Mouse (Mus musculus) limb, embryonic 14.5 days (tissue): Measurements from ENCODE around the gene Safb2. TPM values are rescaled to one million over a fixed set of nuclear protein-coding genes. Genes with fewer than 3 reads are reported as not detected.
A peak's percentile ranks its signal among the peaks of the same experiment; 100 is the strongest.

ENCODE experiments used
- ATAC-seq: fragments of 200-750 bp; cut with Nextera tagmentation; 2 replicates; pipeline ENCODE4 v1.8.0; 2017; ENCODE audit warnings: low read depth, moderate number of reproducible peaks, moderate TSS enrichment; ENCODE audit not compliant: low FRiP score
- DNase-seq: peaks from one replicate; pipeline ENCODE4 v3.0.0-alpha.2; 2015; ENCODE audit warnings: low spot score
- H3K27ac ChIP-seq: fragments of 300-500 bp; sonication (generic); replicated peaks from 2 replicates; pipeline ENCODE4 v1.5.1; 2014; ENCODE audit warnings: low read depth, mild to moderate bottlenecking, low read length, moderate library complexity, mixed read lengths
- H3K27me3 ChIP-seq: fragments of 300-500 bp; sonication (generic); 2 replicates; pipeline ENCODE4 v1.6.1; 2014; ENCODE audit warnings: low read length, mixed read lengths; ENCODE audit not compliant: control insufficient read depth, insufficient read depth
- H3K36me3 ChIP-seq: fragments of 300-500 bp; sonication (generic); 2 replicates; pipeline ENCODE4 v1.6.1; 2014; ENCODE audit warnings: mild to moderate bottlenecking, low read length, moderate library complexity, mixed read lengths; ENCODE audit not compliant: control insufficient read depth, insufficient read depth
- H3K4me1 ChIP-seq: fragments of 300-500 bp; sonication (generic); 2 replicates; pipeline ENCODE4 v1.6.1; 2014; ENCODE audit warnings: antibody characterized with exemption, low read length, mixed read lengths; ENCODE audit not compliant: control insufficient read depth, insufficient read depth
- H3K4me2 ChIP-seq: fragments of 300-500 bp; sonication (generic); replicated peaks from 2 replicates; pipeline ENCODE4 v1.6.1; 2014; ENCODE audit warnings: low read depth, mild to moderate bottlenecking, low read length, moderate library complexity; ENCODE audit not compliant: severe bottlenecking
- H3K4me3 ChIP-seq: fragments of 300-500 bp; sonication (generic); replicated peaks from 2 replicates; pipeline ENCODE4 v1.5.1; 2014; ENCODE audit warnings: low read length
- H3K9ac ChIP-seq: fragments of 300-500 bp; sonication (generic); 2 replicates; pipeline ENCODE4 v1.6.1; 2014; ENCODE audit warnings: mild to moderate bottlenecking, low read depth, low read length, moderate library complexity; ENCODE audit not compliant: severe bottlenecking
- H3K9me3 ChIP-seq: fragments of 300-500 bp; sonication (generic); 2 replicates; pipeline ENCODE4 v1.6.1; 2016; ENCODE audit warnings: low read length; ENCODE audit not compliant: control insufficient read depth
- POLR2A ChIP-seq: fragments of 200-500 bp; IDR thresholded peaks from 2 replicates; pipeline ENCODE4 v1.8.0; 2012; ENCODE audit warnings: inconsistent platforms, mild to moderate bottlenecking, moderate library complexity, borderline replicate concordance; ENCODE audit not compliant: insufficient read depth, insufficient read length; ENCODE audit errors: extremely low read depth
- WGBS: fragments of 180-500 bp; shearing (Covaris S2); extraction: QIAGEN DNeasy Blood & Tissue Kit; methylation state at CpG from one replicate; pipeline ENCODE4 v1.1.7; 2014; 5-methylcytosine and 5-hydroxymethylcytosine counted together
- polyA plus RNA-seq, 2 experiments: library from polyadenylated mRNA; depleted of rRNA in 1 of 2; stranded (reverse) in 1 of 2; unstranded in 1 of 2; fragments of >200 nt; fragmentation: Nextera tagmentation in 1 of 2; extraction: Ambion mirVana in 1 of 2; gene quantifications; 2 replicates each; pipeline versions ENCODE4 v1.2.1 to v1.2.3; 2012 to 2014

Safb2 gene
- polyA plus RNA-seq, 2 experiments: 52.1 to 133 TPM

- no peak overlapping the region for H3K4me3 ChIP-seq
Measured at GRCm38 (mm10) chr17:56603186-56604069, 19.0 kb upstream of the Safb2 start.

DNA sequence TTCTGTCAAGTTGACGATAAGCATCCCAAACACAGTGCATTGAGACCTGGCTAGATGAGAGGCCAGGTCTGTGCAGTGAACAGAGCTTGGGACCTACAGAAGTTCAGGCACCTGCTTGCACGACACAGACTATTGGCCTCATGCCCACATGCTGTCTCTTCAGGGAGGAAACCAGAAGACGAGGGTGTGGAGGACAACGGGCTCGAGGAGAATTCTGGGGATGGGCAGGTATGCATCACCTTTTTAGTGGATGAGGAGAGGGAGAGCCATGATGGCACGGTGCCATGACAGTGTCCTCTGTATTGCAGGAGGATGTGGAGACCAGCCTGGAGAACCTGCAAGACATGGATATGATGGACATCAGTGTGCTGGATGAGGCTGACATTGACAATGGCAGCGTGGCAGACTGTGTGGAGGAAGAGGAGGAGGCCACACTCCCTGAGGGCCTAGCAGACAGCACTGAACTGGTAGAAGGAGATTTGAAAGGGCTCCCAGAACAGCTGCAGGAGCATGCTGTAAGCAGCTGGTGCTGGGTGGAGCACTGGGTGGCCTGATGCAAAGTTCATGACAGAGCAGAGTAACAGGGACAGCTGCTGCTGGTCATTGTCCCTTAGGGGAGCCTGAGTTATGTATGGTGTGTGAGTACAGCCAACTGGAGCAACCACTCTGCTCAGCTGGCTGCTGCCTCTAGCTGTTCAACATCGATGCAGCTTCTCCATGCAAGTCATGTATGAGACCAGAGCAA is 9.3 kb upstream of the Safb2 start:
- Histone ChIP-seq H3K27me3 (no peaks in the 10 kb centered on the region), H3K9me3 (no peaks in the 10 kb centered on the region), H3K4me3 (no peak overlapping the region), H3K36me3 (peaks cover 93% of the 10 kb centered on the region), H3K4me1 (no peaks in the 10 kb centered on the region), H3K9ac (no peak overlapping the region), H3K27ac (no peak overlapping the region), H3K4me2 (no peak overlapping the region)
- 87% methylated on average over 8 of the region's 8 CpGs for WGBS
- DNase-seq (peak; percentile 61), ATAC-seq (peak; percentile 85)
- no peak for TF ChIP-seq POLR2A

More at GRCm38 (mm10) chr17:56603186-56604069, 19.0 kb upstream of the Safb2 start:
- no peak overlapping the region for H3K9ac ChIP-seq
- H3K27me3 ChIP-seq: no peaks in the 10 kb centered on the region
- WGBS: 96% methylated on average over 28 of the region's 28 CpGs
- DNase-seq (no peak), ATAC-seq (no peak)
- no peak overlapping the region for H3K27ac ChIP-seq
- H3K4me1 ChIP-seq: peaks cover 2% of the 10 kb centered on the region; the same call in 1 of the 2 replicates
- peaks cover 85% of the 10 kb centered on the region for H3K36me3 ChIP-seq
- no peaks in the 10 kb centered on the region for H3K9me3 ChIP-seq
- no peak overlapping the region for H3K4me2 ChIP-seq
- no peak for TF ChIP-seq POLR2A

- TF ChIP-seq POLR2A: no peak
- Histone ChIP-seq H3K36me3 (peaks cover 97% of the 10 kb centered on the region), H3K27ac (no peak overlapping the region), H3K4me2 (no peak overlapping the region), H3K4me3 (no peak overlapping the region), H3K9me3 (no peaks in the 10 kb centered on the region), H3K27me3 (no peaks in the 10 kb centered on the region), H3K9ac (no peak overlapping the region), H3K4me1 (peaks cover under 1% of the 10 kb centered on the region; the same call in 1 of the 2 replicates)
- DNase-seq: no peak
- no peak for ATAC-seq
Measured at GRCm38 (mm10) chr17:56592553-56592952, 8.2 kb upstream of the Safb2 start.

DNA sequence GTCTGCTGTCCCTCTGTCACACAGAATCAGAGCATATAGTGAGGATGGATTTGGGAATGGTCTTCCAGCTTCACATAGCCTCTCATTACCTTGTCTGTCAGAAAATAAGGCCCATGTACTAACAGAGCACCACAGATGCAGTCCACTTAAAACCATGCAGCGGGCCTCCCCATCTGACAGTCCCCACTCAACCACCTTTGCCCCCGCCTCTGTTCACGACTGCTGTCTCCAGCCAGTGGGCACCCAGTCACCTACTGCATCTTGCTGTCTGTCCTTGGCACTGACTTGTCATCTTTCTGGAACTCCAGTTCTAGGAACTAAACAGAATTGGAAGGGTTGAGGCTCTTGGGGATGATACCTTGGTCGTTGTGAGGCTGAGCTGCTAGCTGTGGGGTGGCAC is 4.5 kb upstream of the Safb2 start:
- no peak overlapping the region for H3K27ac ChIP-seq
- H3K9me3 ChIP-seq: no peaks in the 10 kb centered on the region
- H3K4me1 ChIP-seq: peaks cover 15% of the 10 kb centered on the region
- H3K9ac ChIP-seq: no peak overlapping the region
- no peak overlapping the region for H3K4me2 ChIP-seq
- DNase-seq (no peak), ATAC-seq (no peak)
- H3K36me3 ChIP-seq: peaks cover 75% of the 10 kb centered on the region
- 96% methylated on average over 4 of the region's 4 CpGs for WGBS
- no peak overlapping the region for H3K4me3 ChIP-seq
- TF ChIP-seq POLR2A: no peak
- H3K27me3 ChIP-seq: no peaks in the 10 kb centered on the region

GRCm38 (mm10) chr17:56587773-56588172 is 3.4 kb upstream of the Safb2 start:
- ATAC-seq: no peak
- Histone ChIP-seq H3K9ac (no peak overlapping the region), H3K27me3 (no peaks in the 10 kb centered on the region), H3K9me3 (no peaks in the 10 kb centered on the region), H3K36me3 (peaks cover 69% of the 10 kb centered on the region), H3K4me1 (peaks cover 23% of the 10 kb centered on the region), H3K4me3 (no peak overlapping the region), H3K4me2 (no peak overlapping the region), H3K27ac (no peak overlapping the region)
- TF ChIP-seq POLR2A: no peak
- no peak for DNase-seq
- 55% methylated on average over 1 of the region's 1 CpGs for WGBS
